Mouse (Mus musculus): ENCODE data around the gene Bmt2. TPM values are rescaled to one million over a fixed set of nuclear protein-coding genes. Genes with fewer than 3 reads are reported as not detected.
A peak's percentile ranks its signal among the peaks of the same experiment; 100 is the strongest.

Gene Bmt2
- polyA plus RNA-seq, 1 experiment from 2014 or later = 19.4 TPM

- Histone ChIP-seq H3K4me2 (no peak overlapping the region), H3K9ac (no peak overlapping the region), H3K27me3 (no peaks in the 10 kb centered on the region), H3K27ac (no peak overlapping the region), H3K36me3 (no peaks in the 10 kb centered on the region), H3K4me3 (no peak overlapping the region), H3K9me3 (no peaks in the 10 kb centered on the region), H3K4me1 (no peaks in the 10 kb centered on the region)
- WGBS = 88% methylated on average over 3 of the region's 3 CpGs
- ATAC-seq (ENCODE audit: insufficient number of reproducible peaks, insufficient read depth, low FRiP score, low TSS enrichment, low read depth) = no peak
These were observed 63.2 kb downstream of the Bmt2 start for GRCm38 (mm10) chr6:13614568-13614967.

- 77% methylated on average over 3 of the region's 3 CpGs for WGBS
- Histone ChIP-seq H3K9me3 (no peaks in the 10 kb centered on the region), H3K9ac (no peak overlapping the region), H3K4me3 (no peak overlapping the region), H3K27ac (no peak overlapping the region), H3K27me3 (no peaks in the 10 kb centered on the region), H3K36me3 (no peaks in the 10 kb centered on the region), H3K4me1 (no peaks in the 10 kb centered on the region), H3K4me2 (no peak overlapping the region)
- ATAC-seq (ENCODE audit: insufficient number of reproducible peaks, insufficient read depth, low FRiP score, low TSS enrichment, low read depth) = no peak
These were observed 64.1 kb downstream of the Bmt2 start for GRCm38 (mm10) chr6:13613671-13614070.

GRCm38 (mm10) chr6:13610869-13611268, 66.9 kb downstream of the Bmt2 start:
- H3K27ac ChIP-seq = no peak overlapping the region
- no peak for ATAC-seq (ENCODE audit: insufficient number of reproducible peaks, insufficient read depth, low FRiP score, low TSS enrichment, low read depth)
- no peak overlapping the region for H3K4me3 ChIP-seq
- H3K36me3 ChIP-seq = no peaks in the 10 kb centered on the region
- no peaks in the 10 kb centered on the region for H3K9me3 ChIP-seq
- peaks cover 11% of the 10 kb centered on the region for H3K4me1 ChIP-seq
- H3K4me2 ChIP-seq = no peak overlapping the region
- WGBS = 89% methylated on average over 2 of the region's 2 CpGs
- no peaks in the 10 kb centered on the region for H3K27me3 ChIP-seq
- H3K9ac ChIP-seq = no peak overlapping the region

DNA sequence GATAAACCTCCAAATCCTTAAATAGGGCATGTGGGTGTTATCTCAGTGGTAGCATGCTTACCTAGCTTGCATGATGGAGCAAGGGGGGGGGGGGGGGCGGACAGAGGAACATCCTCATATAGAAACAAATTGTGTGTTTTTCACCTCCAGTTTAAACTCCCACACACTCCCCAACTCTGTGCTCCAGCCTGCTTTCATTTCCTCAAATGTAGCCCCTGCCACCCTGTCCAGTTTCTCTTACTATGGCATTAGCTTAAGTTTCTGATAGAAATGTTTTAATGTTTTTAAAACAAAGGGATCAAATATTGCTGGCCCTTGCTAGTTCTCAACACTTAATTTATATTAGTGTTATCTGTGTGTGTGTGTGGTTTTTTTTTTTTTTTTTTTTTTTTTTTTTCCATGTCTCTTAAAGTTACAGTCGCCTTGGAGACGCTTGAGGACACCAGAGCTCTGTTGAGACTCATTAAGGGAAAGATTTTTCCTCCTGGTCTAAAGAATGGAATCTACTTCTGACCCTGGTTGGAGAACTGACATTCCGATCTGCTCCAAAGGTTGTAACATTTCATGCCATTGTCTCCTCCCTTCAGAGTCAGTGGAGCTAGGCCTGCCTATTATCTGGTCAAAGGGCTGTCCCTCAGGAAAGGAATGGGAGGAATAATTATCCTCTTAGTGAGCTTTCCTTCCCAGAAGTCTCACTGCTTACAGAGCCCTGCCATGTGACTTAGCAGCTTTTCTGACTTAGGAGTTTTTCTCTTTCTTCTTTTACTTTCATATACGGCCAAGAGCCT, 68.2 kb downstream of the Bmt2 start:
- H3K9ac ChIP-seq = no peak overlapping the region
- no peak for ATAC-seq (ENCODE audit: insufficient number of reproducible peaks, insufficient read depth, low FRiP score, low TSS enrichment, low read depth)
- no peaks in the 10 kb centered on the region for H3K9me3 ChIP-seq
- H3K4me3 ChIP-seq = no peak overlapping the region
- H3K27ac ChIP-seq = no peak overlapping the region
- WGBS = 65% methylated on average over 5 of the region's 5 CpGs
- no peaks in the 10 kb centered on the region for H3K27me3 ChIP-seq
- no peaks in the 10 kb centered on the region for H3K36me3 ChIP-seq
- H3K4me2 ChIP-seq = no peak overlapping the region
- peaks cover 15% of the 10 kb centered on the region for H3K4me1 ChIP-seq

- Histone ChIP-seq H3K9me3 (no peaks in the 10 kb centered on the region), H3K4me3 (peak within 1 kb of the TSS; percentile 79), H3K4me2 (peak within 1 kb of the TSS; percentile 68), H3K27me3 (no peaks in the 10 kb centered on the region), H3K27ac (peak within 1 kb of the TSS; percentile 97), H3K36me3 (peaks cover 3% of the 10 kb centered on the region; the same call in 1 of the 2 replicates), H3K9ac (peak within 1 kb of the TSS; percentile 96), H3K4me1 (peaks cover 15% of the 10 kb centered on the region)
- WGBS = 2% methylated on average over 70 of the region's 71 CpGs
- peak; percentile 94 for ATAC-seq (ENCODE audit: insufficient number of reproducible peaks, insufficient read depth, low FRiP score, low TSS enrichment, low read depth)
These were observed 69.9 kb downstream of the Bmt2 start, which contains the start of gene Tmem168 for GRCm38 (mm10) chr6:13607621-13608493. TSS of gene Tmem168 (minus strand) at chr6:13608100.

GRCm38 (mm10) chr6:13606921-13607620, 70.7 kb downstream of the Bmt2 start:
- ATAC-seq (ENCODE audit: insufficient number of reproducible peaks, insufficient read depth, low FRiP score, low TSS enrichment, low read depth) = no peak
- peak overlapping the region; percentile 96 for H3K9ac ChIP-seq
- H3K4me1 ChIP-seq = peaks cover 15% of the 10 kb centered on the region
- H3K36me3 ChIP-seq = peaks cover 6% of the 10 kb centered on the region; the same call in 1 of the 2 replicates
- peak overlapping the region; percentile 68 for H3K4me2 ChIP-seq
- no peaks in the 10 kb centered on the region for H3K27me3 ChIP-seq
- 9% methylated on average over 15 of the region's 15 CpGs for WGBS
- H3K4me3 ChIP-seq = peak overlapping the region; percentile 79
- H3K27ac ChIP-seq = peak overlapping the region; percentile 97
- H3K9me3 ChIP-seq = no peaks in the 10 kb centered on the region

DNA sequence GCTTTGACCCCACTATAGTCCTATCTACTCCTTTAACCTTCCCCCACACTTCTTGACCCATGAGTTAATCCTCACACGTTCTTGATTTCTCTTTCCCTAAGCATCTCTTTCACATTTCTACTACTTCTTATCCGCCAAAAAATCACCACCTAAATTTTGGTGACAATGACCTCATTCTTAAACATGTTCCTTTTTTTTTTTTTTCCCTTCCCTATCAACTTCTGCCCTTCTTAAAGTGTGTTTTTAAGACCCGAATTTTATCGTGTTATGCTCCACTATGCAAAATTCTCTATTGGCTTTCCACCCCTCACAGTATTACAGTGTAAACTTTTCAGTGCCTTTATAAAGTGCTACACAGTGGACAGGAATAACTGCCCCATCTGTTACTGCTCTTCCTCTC, 71.4 kb downstream of the Bmt2 start:
- Histone ChIP-seq H3K27ac (no peak overlapping the region), H3K36me3 (peaks cover 6% of the 10 kb centered on the region; the same call in 1 of the 2 replicates), H3K4me2 (peak overlapping the region; percentile 68), H3K9me3 (no peaks in the 10 kb centered on the region), H3K4me3 (peak overlapping the region; percentile 79), H3K4me1 (peaks cover 20% of the 10 kb centered on the region), H3K9ac (peak overlapping the region; percentile 96; the same call in 1 of the 2 replicates), H3K27me3 (no peaks in the 10 kb centered on the region)
- no peak for ATAC-seq (ENCODE audit: insufficient number of reproducible peaks, insufficient read depth, low FRiP score, low TSS enrichment, low read depth)
- 82% methylated on average over 4 of the region's 4 CpGs for WGBS

GRCm38 (mm10) chr6:13603134-13603533, 74.6 kb downstream of the Bmt2 start:
- no peak for ATAC-seq (ENCODE audit: insufficient number of reproducible peaks, insufficient read depth, low FRiP score, low TSS enrichment, low read depth)

GRCm38 (mm10) chr6:13601587-13601986, 76.2 kb downstream of the Bmt2 start:
- H3K36me3 ChIP-seq = peaks cover 6% of the 10 kb centered on the region; the same call in 1 of the 2 replicates

More at GRCm38 (mm10) chr6:13603134-13603533, 74.6 kb downstream of the Bmt2 start:
- Histone ChIP-seq H3K4me2 (no peak overlapping the region), H3K9ac (no peak overlapping the region), H3K27me3 (no peaks in the 10 kb centered on the region), H3K9me3 (no peaks in the 10 kb centered on the region), H3K4me1 (peaks cover 19% of the 10 kb centered on the region), H3K27ac (no peak overlapping the region), H3K36me3 (peaks cover 6% of the 10 kb centered on the region; the same call in 1 of the 2 replicates), H3K4me3 (no peak overlapping the region)
- 90% methylated on average over 6 of the region's 6 CpGs for WGBS

GRCm38 (mm10) chr6:13598239-13598923, 79.4 kb downstream of the Bmt2 start:
- WGBS = 65% methylated on average over 7 of the region's 7 CpGs
- H3K4me3 ChIP-seq = no peak overlapping the region
- H3K9ac ChIP-seq = no peak overlapping the region
- no peaks in the 10 kb centered on the region for H3K9me3 ChIP-seq
- ATAC-seq (ENCODE audit: insufficient number of reproducible peaks, insufficient read depth, low FRiP score, low TSS enrichment, low read depth) = no peak
- H3K36me3 ChIP-seq = peaks cover 21% of the 10 kb centered on the region
- H3K4me1 ChIP-seq = peaks cover 8% of the 10 kb centered on the region
- H3K4me2 ChIP-seq = no peak overlapping the region
- H3K27me3 ChIP-seq = no peaks in the 10 kb centered on the region
- H3K27ac ChIP-seq = no peak overlapping the region

More at GRCm38 (mm10) chr6:13601587-13601986, 76.2 kb downstream of the Bmt2 start:
- Histone ChIP-seq H3K27me3 (no peaks in the 10 kb centered on the region), H3K9ac (no peak overlapping the region), H3K4me2 (peak overlapping the region; percentile 33), H3K4me3 (no peak overlapping the region), H3K27ac (no peak overlapping the region; the same call in 1 of the 2 replicates), H3K9me3 (no peaks in the 10 kb centered on the region), H3K4me1 (peaks cover 14% of the 10 kb centered on the region)
- WGBS = 62% methylated on average over 6 of the region's 6 CpGs
- ATAC-seq (ENCODE audit: insufficient number of reproducible peaks, insufficient read depth, low FRiP score, low TSS enrichment, low read depth) = no peak
